Mouse (Mus musculus): ENCODE measurements at regions not wholly inside any gene's neighbourhood (a gene's known extent, or its start where the extent isn't known, plus 50 kb on each side); places are given as distances from the start of the nearest gene placed in this dataset.
A peak's percentile ranks its signal among the peaks of the same experiment; 100 is the strongest.

DNA sequence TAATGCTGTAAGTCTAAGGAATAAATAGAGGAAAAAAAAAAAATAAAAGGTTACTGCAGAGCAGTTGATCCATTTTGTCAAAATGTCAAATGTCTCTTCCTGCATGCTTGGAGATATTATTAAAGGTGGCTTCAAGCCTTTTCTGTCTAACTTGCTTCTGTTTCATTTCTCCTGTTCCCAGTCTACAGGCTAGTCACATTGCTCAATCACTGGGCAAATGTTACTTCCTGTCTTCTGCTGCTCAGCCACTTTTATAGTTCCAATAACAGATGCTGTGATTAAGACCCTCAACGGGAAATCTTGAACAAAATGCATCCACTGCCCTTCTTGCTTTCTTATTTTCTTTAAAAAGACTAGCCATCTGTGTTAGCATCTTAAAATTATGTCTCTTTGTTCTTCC is 1445.2 kb upstream of the Pcdh17 start:
- DNase-seq (ENCODE audit: low read depth, low spot score): no peak

DNA sequence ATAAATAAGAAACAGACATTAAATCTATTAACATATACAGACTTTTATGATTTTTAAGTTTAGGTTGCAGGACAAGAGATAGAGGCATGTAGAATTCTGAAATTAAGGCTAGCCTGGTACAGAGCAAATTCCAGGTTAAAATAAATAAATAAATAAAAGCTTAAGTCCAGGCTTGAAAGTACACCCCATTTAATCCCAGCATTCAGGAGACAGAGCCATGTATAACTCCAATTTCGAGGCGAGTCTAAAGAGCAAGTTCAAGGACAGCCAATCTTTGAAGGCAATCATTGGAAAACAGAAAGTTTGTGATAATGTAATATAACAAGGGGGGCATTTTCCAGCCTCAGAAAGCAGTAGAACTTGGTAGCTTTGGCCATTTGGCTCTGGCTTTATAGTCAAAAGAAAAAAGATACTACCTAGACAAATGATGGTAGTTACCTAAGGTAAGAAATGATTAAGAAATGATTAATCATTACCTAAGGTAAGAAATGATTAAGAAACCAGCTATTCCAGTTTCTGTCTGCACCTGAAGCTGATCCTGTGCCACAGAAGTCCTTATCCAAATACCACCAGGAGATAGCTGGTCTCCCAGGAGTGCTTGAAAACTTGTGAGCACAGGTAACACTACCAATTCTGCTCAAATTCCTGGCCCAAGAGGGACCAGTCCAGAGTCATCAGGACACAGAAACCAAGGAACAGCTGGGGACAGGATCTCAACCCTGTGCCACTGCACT is 1441.0 kb upstream of the Pcdh17 start:
- no peak for DNase-seq (ENCODE audit: low read depth, low spot score)

DNA sequence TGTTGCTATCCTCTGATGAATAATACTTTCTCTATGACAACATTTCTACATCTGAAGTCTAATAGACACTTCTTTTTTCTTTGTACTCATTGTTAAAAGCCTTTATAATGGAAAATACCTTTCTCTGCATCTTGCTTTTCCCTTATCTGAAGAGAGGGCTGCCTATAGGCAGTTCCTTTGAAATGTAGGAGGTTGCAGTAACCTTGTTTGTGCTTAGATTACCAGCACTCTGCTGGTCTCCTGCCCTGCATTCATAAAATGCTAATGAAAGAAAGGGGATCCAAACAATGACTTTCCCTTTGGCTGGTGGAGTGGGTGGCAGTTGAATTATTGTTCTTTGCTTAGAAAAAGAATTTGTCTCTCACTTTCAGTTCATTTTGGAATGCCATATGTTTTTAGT is 1434.8 kb upstream of the Pcdh17 start:
- peak; percentile 43 for DNase-seq (ENCODE audit: low read depth, low spot score)

DNA sequence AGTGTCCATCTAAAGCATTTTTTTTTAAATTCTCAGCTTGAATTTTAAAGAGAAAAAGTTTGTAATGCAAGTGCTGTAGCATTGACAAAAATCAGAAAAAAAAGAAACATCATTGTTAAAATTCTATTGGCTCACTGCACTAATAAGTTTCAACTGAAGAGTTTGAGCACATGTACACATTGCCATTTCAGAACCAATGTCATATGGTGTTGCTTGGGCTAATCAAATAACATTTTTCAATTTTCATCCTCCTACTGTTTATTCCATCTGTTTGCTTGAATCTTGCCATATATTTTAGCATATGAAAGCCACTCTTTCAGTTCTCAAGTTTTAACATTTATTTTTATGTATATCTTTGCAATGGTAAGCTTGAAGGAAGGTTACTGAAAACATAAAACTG is 1421.5 kb upstream of the Pcdh17 start:
- no peak for DNase-seq (ENCODE audit: low read depth, low spot score)

All from ZHBTc4 (cell line).